Mouse (Mus musculus) stomach, embryonic 16.5 days (tissue): ENCODE data around the gene Chpf2. TPM values are rescaled to one million over a fixed set of nuclear protein-coding genes. Genes with fewer than 3 reads are reported as not detected.

Source experiments
- ATAC-seq: fragments of 200-750 bp; cut with Nextera tagmentation; 2 replicates; pipeline ENCODE4 v1.8.0; 2017; ENCODE audit warnings: moderate number of reproducible peaks, moderate TSS enrichment; ENCODE audit not compliant: insufficient read depth, low FRiP score
- H3K27ac ChIP-seq: fragments of 300-500 bp; sonication (generic); 2 replicates; pipeline ENCODE4 v1.5.1; 2014; ENCODE audit warnings: low read length
- H3K27me3 ChIP-seq: fragments of 300-500 bp; sonication (generic); 2 replicates; pipeline ENCODE4 v1.6.1; 2014; ENCODE audit warnings: low read length, control low read depth, mixed read lengths; ENCODE audit not compliant: control insufficient read depth, insufficient read depth
- H3K36me3 ChIP-seq: fragments of 300-500 bp; sonication (generic); 2 replicates; pipeline ENCODE4 v1.6.1; 2014; ENCODE audit warnings: low read length; ENCODE audit not compliant: control insufficient read depth, insufficient read depth
- H3K4me1 ChIP-seq: fragments of 300-500 bp; sonication (generic); 2 replicates; pipeline ENCODE4 v1.6.1; 2014; ENCODE audit warnings: low read length, control low read depth, mixed read lengths; ENCODE audit not compliant: control insufficient read depth, insufficient read depth
- H3K4me2 ChIP-seq: fragments of 300-500 bp; sonication (generic); 2 replicates; pipeline ENCODE4 v1.6.1; 2014; ENCODE audit warnings: low read depth, low read length, mixed read lengths
- H3K4me3 ChIP-seq: fragments of 300-500 bp; sonication (generic); replicated peaks from 2 replicates; pipeline ENCODE4 v1.5.1; 2014; ENCODE audit warnings: mild to moderate bottlenecking, low read length
- H3K9ac ChIP-seq: fragments of 300-500 bp; sonication (generic); 2 replicates; pipeline ENCODE4 v1.6.1; 2014; ENCODE audit warnings: low read length
- H3K9me3 ChIP-seq: fragments of 300-500 bp; sonication (generic); replicated peaks from 2 replicates; pipeline ENCODE4 v1.6.1; 2016; ENCODE audit warnings: low read length, control low read depth; ENCODE audit not compliant: control insufficient read depth
- WGBS: fragments of 180-500 bp; shearing (Covaris S2); extraction: QIAGEN DNeasy Blood & Tissue Kit; methylation state at CpG from one replicate; pipeline ENCODE4 v1.1.7; 2014; 5-methylcytosine and 5-hydroxymethylcytosine counted together
- polyA plus RNA-seq: library from polyadenylated mRNA; unstranded; fragments of >200 nt; fragmentation: Nextera tagmentation; extraction: Ambion mirVana; gene quantifications from 2 replicates; pipeline ENCODE4 v1.2.1, GENCODE M21; 2015

Chpf2 gene
- polyA plus RNA-seq, 1 experiment from 2014 or later = 21.8 TPM

DNA sequence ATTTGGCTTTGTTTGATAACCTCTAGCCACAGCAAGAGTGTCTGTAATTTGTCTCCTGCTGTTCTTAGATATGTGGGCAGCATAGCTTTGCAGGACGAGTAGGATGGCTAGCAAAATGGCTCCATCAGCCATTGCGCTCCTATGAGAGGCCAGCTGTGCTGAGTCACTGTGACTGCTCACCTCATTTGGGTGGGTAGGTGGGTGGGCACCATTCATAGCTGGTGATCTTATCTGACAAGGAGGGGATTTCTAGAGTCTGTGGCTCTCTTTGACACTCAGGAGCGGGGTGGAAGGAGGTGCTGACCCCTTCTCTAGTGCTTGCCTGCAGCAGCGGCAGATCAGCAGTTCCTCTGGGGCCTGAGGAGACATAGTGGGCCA is 648 bp downstream of the Chpf2 start:
- H3K9ac ChIP-seq = peak overlapping the region; percentile 87
- H3K4me2 ChIP-seq = peak overlapping the region; percentile 92
- peak overlapping the region; percentile 90 for H3K4me3 ChIP-seq
- no peaks in the 10 kb centered on the region for H3K9me3 ChIP-seq
- WGBS = 19% methylated on average over 4 of the region's 4 CpGs
- no peak for ATAC-seq
- H3K4me1 ChIP-seq = peaks cover 20% of the 10 kb centered on the region
- 0 out of 2 replicates have a peak, but pooled peaks cover 2% of the 10 kb centered on the region for H3K36me3 ChIP-seq
- H3K27me3 ChIP-seq = no peaks in the 10 kb centered on the region
- H3K27ac ChIP-seq = peak overlapping the region; percentile 70; the same call in 1 of the 2 replicates

GRCm38 (mm10) chr5:24589511-24590500 is 3.3 kb downstream of the Chpf2 start:
- Histone ChIP-seq H3K36me3 (peaks cover 18% of the 10 kb centered on the region; the same call in 1 of the 2 replicates), H3K27ac (no peak overlapping the region), H3K4me3 (no peak overlapping the region), H3K4me1 (peaks cover 20% of the 10 kb centered on the region), H3K9me3 (no peaks in the 10 kb centered on the region), H3K9ac (no peak overlapping the region), H3K27me3 (no peaks in the 10 kb centered on the region), H3K4me2 (no peak overlapping the region)
- no peak for ATAC-seq
- 92% methylated on average over 20 of the region's 20 CpGs for WGBS

- Histone ChIP-seq H3K36me3 (peaks cover 18% of the 10 kb centered on the region; the same call in 1 of the 2 replicates), H3K4me1 (peaks cover 15% of the 10 kb centered on the region), H3K4me3 (0 out of 2 replicates have a peak overlapping the region, but pooled peaks have one; percentile 3), H3K9me3 (no peaks in the 10 kb centered on the region), H3K9ac (peak overlapping the region; percentile 47), H3K27me3 (no peaks in the 10 kb centered on the region), H3K27ac (peak overlapping the region; percentile 4; the same call in 1 of the 2 replicates), H3K4me2 (peak overlapping the region; percentile 30)
- no peak for ATAC-seq
- 39% methylated on average over 23 of the region's 23 CpGs for WGBS
Observed at GRCm38 (mm10) chr5:24591268-24591721, 4.8 kb downstream of the Chpf2 start.

DNA sequence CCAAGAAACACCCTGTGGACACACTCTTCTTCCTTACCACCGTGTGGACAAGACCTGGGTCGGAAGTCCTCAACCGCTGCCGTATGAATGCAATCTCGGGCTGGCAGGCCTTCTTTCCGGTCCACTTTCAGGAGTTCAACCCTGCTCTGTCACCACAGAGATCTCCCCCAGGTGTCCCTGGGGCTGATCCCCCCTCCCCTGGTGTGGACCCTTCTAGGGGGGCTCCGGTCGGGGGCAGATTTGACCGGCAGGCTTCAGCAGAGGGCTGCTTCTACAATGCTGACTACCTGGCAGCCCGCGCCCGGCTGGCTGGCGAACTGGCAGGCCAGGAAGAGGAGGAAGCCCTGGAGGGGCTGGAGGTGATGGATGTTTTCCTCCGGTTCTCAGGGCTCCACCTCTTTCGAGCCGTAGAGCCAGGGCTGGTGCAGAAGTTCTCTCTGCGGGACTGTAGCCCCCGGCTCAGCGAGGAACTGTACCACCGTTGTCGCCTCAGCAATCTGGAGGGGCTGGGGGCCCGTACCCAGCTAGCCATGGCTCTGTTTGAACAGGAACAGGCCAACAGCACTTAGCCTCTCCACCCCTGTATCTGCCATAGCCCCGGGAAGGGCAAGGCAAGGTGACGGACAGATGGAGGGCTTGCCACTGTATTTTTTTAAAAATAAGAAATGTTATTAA is 5.4 kb downstream of the Chpf2 start:
- no peaks in the 10 kb centered on the region for H3K27me3 ChIP-seq
- 0 out of 2 replicates have a peak overlapping the region, but pooled peaks have one; percentile 3 for H3K4me3 ChIP-seq
- peak overlapping the region; percentile 30; the same call in 1 of the 2 replicates for H3K4me2 ChIP-seq
- peaks cover 18% of the 10 kb centered on the region; the same call in 1 of the 2 replicates for H3K36me3 ChIP-seq
- H3K9ac ChIP-seq = peak overlapping the region; percentile 47; the same call in 1 of the 2 replicates
- peaks cover 21% of the 10 kb centered on the region for H3K4me1 ChIP-seq
- H3K9me3 ChIP-seq = no peaks in the 10 kb centered on the region
- H3K27ac ChIP-seq = no peak overlapping the region
- 51% methylated on average over 24 of the region's 24 CpGs for WGBS
- no peak for ATAC-seq

- H3K9me3 ChIP-seq = no peaks in the 10 kb centered on the region
- H3K4me1 ChIP-seq = peaks cover 19% of the 10 kb centered on the region
- WGBS = 70% methylated on average over 21 of the region's 21 CpGs
- H3K4me3 ChIP-seq = no peak overlapping the region
- H3K4me2 ChIP-seq = 0 out of 2 replicates have a peak overlapping the region, but pooled peaks have one; percentile 30
- no peak for ATAC-seq
- H3K27ac ChIP-seq = no peak overlapping the region
- no peak overlapping the region; the same call in 1 of the 2 replicates for H3K9ac ChIP-seq
- H3K27me3 ChIP-seq = no peaks in the 10 kb centered on the region
- H3K36me3 ChIP-seq = peaks cover 18% of the 10 kb centered on the region; the same call in 1 of the 2 replicates
Observed at GRCm38 (mm10) chr5:24592471-24593160, 6.1 kb downstream of the Chpf2 start.

GRCm38 (mm10) chr5:24593230-24593629 is 6.7 kb downstream of the Chpf2 start:
- peaks cover 21% of the 10 kb centered on the region for H3K4me1 ChIP-seq
- peaks cover 18% of the 10 kb centered on the region; the same call in 1 of the 2 replicates for H3K36me3 ChIP-seq
- no peak for ATAC-seq
- no peaks in the 10 kb centered on the region for H3K27me3 ChIP-seq
- no peak overlapping the region for H3K9ac ChIP-seq
- H3K4me2 ChIP-seq = no peak overlapping the region
- no peaks in the 10 kb centered on the region for H3K9me3 ChIP-seq
- WGBS = 80% methylated on average over 10 of the region's 10 CpGs
- H3K27ac ChIP-seq = no peak overlapping the region
- H3K4me3 ChIP-seq = no peak overlapping the region

- peaks cover 27% of the 10 kb centered on the region for H3K4me1 ChIP-seq
- no peak overlapping the region for H3K4me3 ChIP-seq
- ATAC-seq = no peak
- H3K4me2 ChIP-seq = no peak overlapping the region
- H3K9ac ChIP-seq = no peak overlapping the region
- 63% methylated on average over 10 of the region's 10 CpGs for WGBS
- peaks cover 18% of the 10 kb centered on the region; the same call in 1 of the 2 replicates for H3K36me3 ChIP-seq
- no peaks in the 10 kb centered on the region for H3K27me3 ChIP-seq
- H3K27ac ChIP-seq = no peak overlapping the region
- H3K9me3 ChIP-seq = no peaks in the 10 kb centered on the region
Observed at GRCm38 (mm10) chr5:24593928-24594327, 7.4 kb downstream of the Chpf2 start.

DNA sequence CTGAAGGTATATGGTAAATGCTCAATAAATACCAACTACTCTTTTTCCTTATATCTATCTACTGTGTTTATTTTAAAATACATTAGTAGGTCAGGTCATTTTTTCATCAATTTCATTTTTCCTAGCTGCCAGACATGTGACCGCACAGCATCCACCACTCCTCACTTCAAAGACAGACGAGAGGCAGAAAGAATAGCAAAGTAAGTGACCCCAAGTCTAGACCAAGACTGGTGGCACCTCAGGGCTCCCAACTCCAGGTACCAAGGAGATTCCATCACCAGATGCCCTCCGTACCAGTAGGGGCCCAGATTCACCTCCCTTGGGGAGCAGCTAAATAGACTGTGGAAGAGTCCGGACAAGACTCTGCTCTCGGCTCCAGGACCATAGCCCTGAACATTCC is 7.8 kb downstream of the Chpf2 start:
- H3K27ac ChIP-seq = no peak overlapping the region
- no peaks in the 10 kb centered on the region for H3K27me3 ChIP-seq
- 88% methylated on average over 5 of the region's 5 CpGs for WGBS
- no peak overlapping the region for H3K9ac ChIP-seq
- ATAC-seq = no peak
- H3K4me3 ChIP-seq = no peak overlapping the region
- H3K4me1 ChIP-seq = peaks cover 30% of the 10 kb centered on the region
- peaks cover 18% of the 10 kb centered on the region; the same call in 1 of the 2 replicates for H3K36me3 ChIP-seq
- H3K4me2 ChIP-seq = no peak overlapping the region
- H3K9me3 ChIP-seq = no peaks in the 10 kb centered on the region
